Mouse (Mus musculus) heart, adult 2 months (tissue): Measurements from ENCODE around the gene Klc4.

Experiments
- CTCF ChIP-seq: fragments of 200-600 bp; IDR thresholded peaks from 2 replicates; pipeline ENCODE4 v1.8.1; 2022; ENCODE audit warnings: antibody characterized with exemption, mild to moderate bottlenecking, moderate library complexity
- EP300 ChIP-seq: fragments of 200-500 bp; IDR thresholded peaks from 2 replicates; pipeline ENCODE4 v1.6.1; 2011; ENCODE audit warnings: low read depth, low read length, control low read depth; ENCODE audit not compliant: insufficient read depth
- POLR2A ChIP-seq: fragments of 200-500 bp; IDR thresholded peaks from 2 replicates; pipeline ENCODE4 v1.6.1; 2011; ENCODE audit warnings: mild to moderate bottlenecking, low read depth, low read length, control low read depth; ENCODE audit not compliant: insufficient read depth

DNA sequence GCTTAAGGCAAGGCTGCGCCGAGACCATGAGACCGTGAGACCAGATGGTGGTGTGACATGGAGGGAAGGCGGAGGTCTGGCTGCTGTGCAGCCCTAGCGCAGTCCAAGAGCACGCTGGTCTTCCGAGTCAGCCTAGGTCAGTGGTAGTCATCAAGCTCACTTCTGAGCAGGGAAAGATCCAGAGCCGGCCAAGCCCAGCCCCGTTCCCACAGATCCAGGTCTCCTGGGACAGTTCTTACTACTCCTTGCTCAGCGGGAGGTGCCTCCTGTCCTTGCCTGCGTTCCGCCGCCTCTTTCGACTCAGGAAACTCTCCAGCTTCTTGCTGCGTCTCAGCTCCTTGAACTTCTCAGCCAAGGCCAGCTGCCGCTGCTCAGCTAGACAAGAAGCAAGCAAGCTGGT lies 21.9 kb upstream of the Klc4 start:
- TF ChIP-seq POLR2A (no peak), CTCF (no peak), EP300 (no peak)
